In the genomic region with DNA sequence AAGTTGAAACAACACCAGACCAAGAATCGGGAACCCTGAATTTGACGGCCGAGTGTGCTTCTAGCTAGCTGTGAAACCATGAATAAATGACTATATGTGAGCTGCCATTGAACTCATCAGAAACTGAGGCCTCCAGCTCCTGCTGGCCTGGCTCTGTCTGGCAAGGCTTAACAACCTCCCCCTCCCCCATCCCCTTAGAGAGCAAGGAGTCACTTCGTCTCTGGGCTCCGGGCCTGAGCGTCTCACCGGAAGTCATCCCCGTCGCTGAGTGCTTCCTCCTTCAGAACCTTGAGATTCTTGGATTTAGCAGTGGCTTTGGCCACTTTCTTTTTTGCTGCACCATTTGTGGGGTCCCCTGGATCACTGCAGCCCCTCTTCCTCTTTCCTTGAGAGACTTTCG, we compare ENCODE assay signal across 13 mouse cellular contexts.
"Had no signal": no experiment of that assay in that cellular context is flagged by ENCODE, and none has a peak within 500 bp of the region (broad histone marks: within the 10 kb centered on the region; RNA-seq: fewer than 3 reads in every experiment).

No protein-coding gene starts in this region.

- H3K27me3 ChIP-seq: midbrain, embryonic 12.5 days; neural tube, embryonic 15.5 days had no signal

- H3K4me2 ChIP-seq: liver, embryonic 11.5 days; liver, embryonic 15.5 days; lung, embryonic 14.5 days; midbrain, embryonic 12.5 days; neural tube, embryonic 15.5 days had no signal

- H3K27ac ChIP-seq: kidney, postnatal 0 days; limb, embryonic 10.5 days; liver, embryonic 15.5 days; macrophage; midbrain, embryonic 12.5 days; neural tube, embryonic 15.5 days had no signal

- ATAC-seq: midbrain, embryonic 16.5 days had no signal

- H3K4me3 ChIP-seq: limb, embryonic 10.5 days; liver, embryonic 15.5 days; midbrain, embryonic 12.5 days; neural tube, embryonic 15.5 days had no signal

- DNase-seq: kidney, adult 11 months; lung, embryonic 14.5 days; lung, postnatal 14 days; right cerebral cortex, adult 18-20 months; right cerebral cortex, postnatal 25 days had no signal

- H3K9me3 ChIP-seq: limb, embryonic 10.5 days; liver, embryonic 15.5 days; midbrain, embryonic 12.5 days; neural tube, embryonic 15.5 days had no signal

- H3K9ac ChIP-seq: liver, embryonic 15.5 days; lung, embryonic 14.5 days; midbrain, embryonic 12.5 days; neural tube, embryonic 15.5 days had no signal
